Mouse (Mus musculus) megakaryocyte, embryonic 14.5 days (primary cell): ENCODE data around the gene Lhx9.

Source experiments
- FLI1 ChIP-seq: IDR thresholded peaks from 2 replicates; pipeline ENCODE4 v1.6.1; 2012; ENCODE audit warnings: low read length, inconsistent platforms, mixed read lengths
- GATA1 ChIP-seq: IDR thresholded peaks from 3 replicates; pipeline ENCODE4 v1.6.1; 2012; ENCODE audit warnings: mixed read lengths, low read length, inconsistent platforms, borderline replicate concordance

GRCm38 (mm10) chr1:138839809-138840430 lies 8.5 kb downstream of the Lhx9 start:
- TF ChIP-seq GATA1 (no peak), FLI1 (no peak)
